Mouse (Mus musculus) lung, adult 10 weeks (tissue): ENCODE data around the gene Oprd1. TPM values are rescaled to one million over a fixed set of nuclear protein-coding genes. Genes with fewer than 3 reads are reported as not detected.

Experiments
- polyA plus RNA-seq: library from polyadenylated mRNA; stranded (reverse); fragments of 350-450 nt; fragmentation: Illumina TruSeq; extraction: RNeasy Lipid Tissue Mini Kit (QIAGEN cat#74804); gene quantifications from one replicate; pipeline ENCODE4 v1.2.3, GENCODE M21; 2014; ENCODE audit warnings: low read depth, low replicate concordance; ENCODE audit not compliant: insufficient read depth

The Oprd1 gene
- polyA plus RNA-seq = not detected

GRCm38 (mm10) chr4:132144080-132144841 is at the start of gene Oprd1:
Gene Oprd1 (minus strand): TSS chr4:132144486.

DNA sequence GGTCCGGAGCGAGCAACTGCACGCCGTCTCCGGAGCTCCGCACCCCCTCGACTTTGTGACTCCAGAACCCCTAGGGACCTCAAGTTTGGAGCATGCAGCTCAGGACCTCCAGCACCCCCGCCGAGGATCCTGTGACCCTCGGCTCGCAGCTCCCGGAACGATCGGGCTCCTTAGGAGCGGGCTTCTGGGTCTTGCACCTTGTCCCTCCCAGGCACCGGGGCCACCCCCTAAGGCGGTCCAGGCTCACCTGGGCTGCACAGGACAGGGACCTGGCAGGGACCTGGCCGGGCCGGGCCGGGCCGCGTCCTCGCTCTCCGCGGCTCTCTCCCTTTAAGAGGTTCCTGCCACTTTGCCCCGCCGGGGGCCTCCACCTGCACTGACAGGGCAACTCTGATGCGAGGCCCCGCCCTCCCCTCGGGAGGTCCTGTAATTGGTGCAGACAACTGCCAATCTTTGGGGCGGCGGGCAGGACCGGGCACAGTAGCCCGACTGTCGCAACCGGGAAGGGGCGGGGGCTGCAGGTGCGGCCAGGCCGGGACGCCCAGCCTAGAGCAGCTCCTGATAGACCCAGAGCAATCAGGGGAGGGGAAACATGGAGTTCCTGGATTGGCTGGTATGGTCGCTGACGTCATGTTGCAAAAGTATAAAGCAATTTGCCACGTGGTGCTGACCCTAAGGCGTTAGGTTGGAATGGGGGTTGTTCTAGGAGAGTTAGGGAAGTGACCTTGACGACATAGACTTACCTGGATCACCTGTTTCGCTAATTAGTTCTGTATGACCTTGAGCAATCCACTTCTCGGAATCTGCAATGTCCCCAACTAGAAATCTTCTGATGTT is 69.1 kb downstream of the Oprd1 start, which contains the start of gene Epb41:
TSS of gene Epb41 (minus strand) at position 389 of the 837 bp plus-strand sequence.

DNA sequence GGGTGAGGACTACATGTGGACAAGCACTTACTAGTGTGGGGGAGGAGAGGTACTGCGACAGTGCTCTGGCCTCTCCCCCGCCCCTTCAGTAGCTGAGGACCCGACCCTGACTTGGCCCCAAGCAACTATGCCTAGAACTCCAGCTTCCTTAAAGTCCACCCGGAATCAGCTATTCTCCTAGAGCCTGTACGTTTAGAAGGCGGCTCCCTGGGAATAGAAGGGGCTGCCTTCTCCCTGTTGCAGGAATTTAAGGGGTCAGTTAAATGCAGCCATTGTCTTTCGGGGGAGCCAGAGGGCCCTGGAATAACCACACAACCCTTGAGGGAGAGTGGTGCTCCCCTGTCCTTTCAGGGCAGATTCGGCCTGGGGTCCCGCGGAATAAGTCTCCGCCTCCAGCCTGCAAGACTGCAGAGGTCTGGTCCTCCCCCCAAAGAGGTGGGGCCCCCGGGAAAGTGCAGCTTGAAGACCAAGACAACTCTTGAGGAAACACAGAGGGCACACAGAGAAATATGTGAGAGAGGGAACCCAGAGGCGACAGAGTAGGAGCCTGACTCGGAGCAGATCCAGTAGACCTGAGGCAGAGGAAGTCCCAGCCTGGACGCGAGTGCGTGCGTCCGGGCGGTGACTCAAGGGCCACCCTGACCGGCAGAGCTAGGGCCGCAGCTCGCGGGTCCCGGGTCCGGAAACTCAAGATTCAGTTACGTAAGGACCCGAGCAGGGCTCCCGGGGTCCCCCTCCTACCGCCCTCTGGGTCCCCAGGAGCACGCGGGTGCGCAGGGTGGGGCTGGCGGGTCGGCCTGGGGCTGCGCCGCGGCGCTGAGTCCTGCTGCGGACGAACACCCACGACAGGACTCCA is 70.0 kb downstream of the Oprd1 start, which contains the start of gene Gm10300:
TSS of gene Gm10300 (plus strand) at position 621 of the 856 bp plus-strand sequence.

Other genes with a start within 250 kb of the Oprd1 start
- 5.5 TPM for gene Tmem200b, start 222.7 kb downstream of the Oprd1 start, polyA plus RNA-seq
- not detected for gene Gm10300, start 69.8 kb downstream of the Oprd1 start, polyA plus RNA-seq
- 28.4 TPM for gene Epb41, start 69.2 kb downstream of the Oprd1 start, polyA plus RNA-seq
- 19.7 TPM for gene Ythdf2, start 67.8 kb upstream of the Oprd1 start, polyA plus RNA-seq
- gene Gmeb1, start 117.1 kb upstream of the Oprd1 start, polyA plus RNA-seq = 5.7 TPM
- gene Taf12, start 129.9 kb upstream of the Oprd1 start, polyA plus RNA-seq = 24.8 TPM
- gene Rab42, start 158.9 kb upstream of the Oprd1 start, polyA plus RNA-seq = 0.48 TPM
- gene Trnau1ap, start 185.1 kb upstream of the Oprd1 start, polyA plus RNA-seq = 51.0 TPM
- 6.3 TPM for gene Rcc1, start 209.1 kb upstream of the Oprd1 start, polyA plus RNA-seq